Mouse (Mus musculus) stomach, embryonic 14.5 days (tissue): ENCODE measurements around the gene Csnk1d. TPM values are rescaled to one million over a fixed set of nuclear protein-coding genes. Genes with fewer than 3 reads are reported as not detected.

Source experiments
- ATAC-seq: fragments of 200-750 bp; cut with Nextera tagmentation; 2 replicates; pipeline ENCODE4 v1.8.0; 2017; ENCODE audit warnings: low read depth, moderate TSS enrichment; ENCODE audit not compliant: insufficient number of reproducible peaks, insufficient read depth, low FRiP score
- H3K27ac ChIP-seq: fragments of 300-500 bp; sonication (generic); 2 replicates; pipeline ENCODE4 v1.5.1; 2014; ENCODE audit warnings: mild to moderate bottlenecking, low read length, moderate library complexity, mixed read lengths
- H3K27me3 ChIP-seq: fragments of 300-500 bp; sonication (generic); 2 replicates; pipeline ENCODE4 v1.6.1; 2014; ENCODE audit warnings: low read length, control low read depth, mixed read lengths; ENCODE audit not compliant: control insufficient read depth, insufficient read depth
- H3K36me3 ChIP-seq: fragments of 300-500 bp; sonication (generic); 2 replicates; pipeline ENCODE4 v1.6.1; 2014; ENCODE audit warnings: mild to moderate bottlenecking, control low read depth, low read length, moderate library complexity, mixed read lengths; ENCODE audit not compliant: control insufficient read depth, insufficient read depth
- H3K4me1 ChIP-seq: fragments of 300-500 bp; sonication (generic); 2 replicates; pipeline ENCODE4 v1.6.1; 2014; ENCODE audit warnings: low read length, control low read depth, mixed read lengths; ENCODE audit not compliant: control insufficient read depth, insufficient read depth
- H3K4me2 ChIP-seq: fragments of 300-500 bp; sonication (generic); replicated peaks from 2 replicates; pipeline ENCODE4 v1.6.1; 2014; ENCODE audit warnings: low read depth, low read length, control low read depth
- H3K4me3 ChIP-seq: fragments of 300-500 bp; sonication (generic); 2 replicates; pipeline ENCODE4 v1.5.1; 2014; ENCODE audit warnings: low read depth, low read length, control low read depth
- H3K9ac ChIP-seq: fragments of 300-500 bp; sonication (generic); replicated peaks from 2 replicates; pipeline ENCODE4 v1.6.1; 2014; ENCODE audit warnings: low read depth, mild to moderate bottlenecking, control low read depth, low read length, moderate library complexity, mixed read lengths
- H3K9me3 ChIP-seq: fragments of 300-500 bp; sonication (generic); 2 replicates; pipeline ENCODE4 v1.6.1; 2016; ENCODE audit warnings: low read depth, low read length, control low read depth; ENCODE audit not compliant: control insufficient read depth
- WGBS: fragments of 180-500 bp; shearing (Covaris S2); extraction: QIAGEN DNeasy Blood & Tissue Kit; methylation state at CpG from one replicate; pipeline ENCODE4 v1.1.7; 2014; 5-methylcytosine and 5-hydroxymethylcytosine counted together
- polyA plus RNA-seq: library from polyadenylated mRNA; unstranded; fragments of >200 nt; fragmentation: Nextera tagmentation; extraction: Ambion mirVana; gene quantifications from 2 replicates; pipeline ENCODE4 v1.2.1, GENCODE M21; 2014

Gene Csnk1d
- polyA plus RNA-seq, 1 experiment from 2014 or later: 70.6 TPM

GRCm38 (mm10) chr11:120928468-120928867 is 62.7 kb downstream of the Csnk1d start:
- no peak overlapping the region for H3K27ac ChIP-seq
- H3K4me2 ChIP-seq: no peak overlapping the region
- no peak overlapping the region for H3K9ac ChIP-seq
- peaks cover 4% of the 10 kb centered on the region; the same call in 1 of the 2 replicates for H3K4me1 ChIP-seq
- WGBS: 81% methylated on average over 4 of the region's 4 CpGs
- peaks cover 4% of the 10 kb centered on the region; the same call in 1 of the 2 replicates for H3K9me3 ChIP-seq
- no peaks in the 10 kb centered on the region for H3K36me3 ChIP-seq
- H3K4me3 ChIP-seq: no peak overlapping the region
- ATAC-seq: no peak
- no peaks in the 10 kb centered on the region for H3K27me3 ChIP-seq

- Histone ChIP-seq H3K4me2 (no peak overlapping the region), H3K4me1 (no peaks in the 10 kb centered on the region), H3K9me3 (no peaks in the 10 kb centered on the region), H3K27ac (no peak overlapping the region), H3K27me3 (no peaks in the 10 kb centered on the region), H3K9ac (no peak overlapping the region), H3K36me3 (peaks cover 18% of the 10 kb centered on the region; the same call in 1 of the 2 replicates), H3K4me3 (no peak overlapping the region)
- no peak for ATAC-seq
- 86% methylated on average over 3 of the region's 3 CpGs for WGBS
Observed at GRCm38 (mm10) chr11:120922528-120922927, 68.6 kb downstream of the Csnk1d start.

GRCm38 (mm10) chr11:120917756-120918155 is 73.4 kb downstream of the Csnk1d start:
- Histone ChIP-seq H3K9ac (no peak overlapping the region), H3K27ac (no peak overlapping the region), H3K4me1 (no peaks in the 10 kb centered on the region), H3K4me2 (no peak overlapping the region), H3K36me3 (peaks cover 20% of the 10 kb centered on the region; the same call in 1 of the 2 replicates), H3K4me3 (no peak overlapping the region), H3K9me3 (no peaks in the 10 kb centered on the region), H3K27me3 (no peaks in the 10 kb centered on the region)
- WGBS: 98% methylated on average over 5 of the region's 5 CpGs
- no peak for ATAC-seq

GRCm38 (mm10) chr11:120916477-120916876 is 74.7 kb downstream of the Csnk1d start:
- no peak overlapping the region for H3K9ac ChIP-seq
- H3K4me2 ChIP-seq: no peak overlapping the region
- H3K4me3 ChIP-seq: no peak overlapping the region
- no peaks in the 10 kb centered on the region for H3K27me3 ChIP-seq
- H3K4me1 ChIP-seq: no peaks in the 10 kb centered on the region
- WGBS: 74% methylated on average over 3 of the region's 3 CpGs
- H3K9me3 ChIP-seq: no peaks in the 10 kb centered on the region
- H3K27ac ChIP-seq: no peak overlapping the region
- peaks cover 16% of the 10 kb centered on the region; the same call in 1 of the 2 replicates for H3K36me3 ChIP-seq
- no peak for ATAC-seq

- Histone ChIP-seq H3K27ac (no peak overlapping the region), H3K4me1 (no peaks in the 10 kb centered on the region), H3K9ac (no peak overlapping the region), H3K9me3 (no peaks in the 10 kb centered on the region), H3K4me2 (no peak overlapping the region), H3K27me3 (no peaks in the 10 kb centered on the region), H3K36me3 (peaks cover 8% of the 10 kb centered on the region; the same call in 1 of the 2 replicates), H3K4me3 (no peak overlapping the region)
- WGBS: 90% methylated on average over 4 of the region's 4 CpGs
- no peak for ATAC-seq
Observed at GRCm38 (mm10) chr11:120913796-120914195, 77.3 kb downstream of the Csnk1d start.

Other genes with a start within 250 kb of the Csnk1d start
- 3.6 and 5.4 TPM in 2 replicates for gene Hmga1b, start 228.5 kb downstream of the Csnk1d start, polyA plus RNA-seq
- gene Rfng, start 207.1 kb downstream of the Csnk1d start, polyA plus RNA-seq: 27.8 and 29.5 TPM in 2 replicates
- 218 and 224 TPM in 2 replicates for gene Gps1, start 207.1 kb downstream of the Csnk1d start, polyA plus RNA-seq
- gene Dus1l, start 194.9 kb downstream of the Csnk1d start, polyA plus RNA-seq: 59.7 and 66.9 TPM in 2 replicates
- gene Fasn, start 166.8 kb downstream of the Csnk1d start, polyA plus RNA-seq: 69.0 and 70.9 TPM in 2 replicates
- 5.6 and 6.5 TPM in 2 replicates for gene Ccdc57, start 58.5 kb downstream of the Csnk1d start, polyA plus RNA-seq
- gene Slc16a3, start 42.9 kb downstream of the Csnk1d start, polyA plus RNA-seq: 24.1 and 32.9 TPM in 2 replicates
- gene Cd7, start 48.1 kb upstream of the Csnk1d start, polyA plus RNA-seq: 1.5 and 2.1 TPM in 2 replicates
- gene Sectm1b, start 72.2 kb upstream of the Csnk1d start, polyA plus RNA-seq: 0.32 and 1.1 TPM in 2 replicates
- 0.34 TPM in 1 of 2 replicates, not detected in the other for gene Sectm1a, start 89.9 kb upstream of the Csnk1d start, polyA plus RNA-seq
- gene Tex19.2, start 127.3 kb upstream of the Csnk1d start, polyA plus RNA-seq: not detected in 2 replicates
- gene Tex19.1, start 154.8 kb upstream of the Csnk1d start, polyA plus RNA-seq: not detected in 2 replicates
- not detected in 2 replicates for gene Uts2r, start 168.9 kb upstream of the Csnk1d start, polyA plus RNA-seq
- 12.0 and 12.6 TPM in 2 replicates for gene Hexdc, start 213.1 kb upstream of the Csnk1d start, polyA plus RNA-seq
- 28.0 and 34.7 TPM in 2 replicates for gene Ogfod3, start 213.4 kb upstream of the Csnk1d start, polyA plus RNA-seq
- 36.9 and 40.6 TPM in 2 replicates for gene Cybc1, start 238.0 kb upstream of the Csnk1d start, polyA plus RNA-seq
- gene Narf, start 245.9 kb upstream of the Csnk1d start, polyA plus RNA-seq: 43.2 and 53.8 TPM in 2 replicates